Mouse (Mus musculus) cerebellum, adult 2 months (tissue): ENCODE results near the gene Stab1. TPM values are rescaled to one million over a fixed set of nuclear protein-coding genes. Genes with fewer than 3 reads are reported as not detected.

ENCODE experiments used
- DNase-seq, 2 experiments: peaks; one replicate each; pipeline ENCODE4 v3.0.0; 2021
- H3K27ac ChIP-seq: fragments of 200-500 bp; 2 replicates; pipeline ENCODE4 v1.5.1; 2012; ENCODE audit warnings: low read length, control low read depth, inconsistent platforms; ENCODE audit not compliant: insufficient read depth
- H3K27me3 ChIP-seq: fragments of 200-500 bp; 2 replicates; pipeline ENCODE4 v1.6.1; 2012; ENCODE audit warnings: inconsistent platforms, mild to moderate bottlenecking, low read length, moderate library complexity; ENCODE audit not compliant: control insufficient read depth, insufficient read depth
- H3K4me1 ChIP-seq: fragments of 200-500 bp; 2 replicates; pipeline ENCODE4 v1.6.1; 2011; ENCODE audit warnings: low read length; ENCODE audit not compliant: control insufficient read depth, insufficient read depth
- H3K4me3 ChIP-seq: fragments of 200-500 bp; replicated peaks from 2 replicates; pipeline ENCODE3; 2011; ENCODE audit warnings: mild to moderate bottlenecking, low read depth, low read length, control low read depth; ENCODE audit not compliant: insufficient read depth
- CTCF ChIP-seq: fragments of 200-500 bp; IDR thresholded peaks from 2 replicates; pipeline ENCODE4 v1.5.1; 2011; ENCODE audit warnings: low read depth, mild to moderate bottlenecking, control low read depth, low read length, moderate library complexity, borderline replicate concordance; ENCODE audit not compliant: insufficient read depth
- POLR2A ChIP-seq: fragments of 200-500 bp; IDR thresholded peaks from 2 replicates; pipeline ENCODE4 v1.6.1; 2011; ENCODE audit warnings: low read length, control low read depth, borderline replicate concordance; ENCODE audit not compliant: insufficient read depth
- WGBS: fragments of 180-500 bp; shearing (Covaris S2); methylation state at CpG from one replicate; pipeline ENCODE4 v1.1.7; 2018; 5-methylcytosine and 5-hydroxymethylcytosine counted together
- polyA plus RNA-seq: library from polyadenylated mRNA; depleted of rRNA; stranded (reverse); fragments of >200 nt; gene quantifications from 2 replicates; pipeline ENCODE4 v1.2.3, GENCODE M21; 2012

The Stab1 gene
- polyA plus RNA-seq, 1 experiment = 8.6 TPM

DNA sequence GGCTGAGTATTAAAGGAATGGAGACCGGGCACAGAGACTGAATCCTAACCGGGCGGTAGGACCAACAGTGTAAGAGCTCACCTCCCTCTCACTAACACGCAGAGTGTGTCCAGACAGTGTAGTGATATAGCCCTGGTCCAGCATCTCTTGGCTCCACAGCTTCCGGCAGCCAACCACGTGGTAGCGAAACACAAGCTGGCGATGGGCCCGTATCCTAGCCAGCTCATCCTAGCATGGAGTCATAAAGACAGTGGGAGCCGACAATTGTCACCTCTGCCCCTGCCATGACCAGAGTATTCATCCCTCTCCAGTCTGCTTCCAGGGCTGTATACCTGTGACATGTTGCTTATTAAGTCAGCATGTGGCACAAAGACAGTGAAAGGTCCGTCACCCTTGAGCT, 22.7 kb downstream of the Stab1 start:
- TF ChIP-seq POLR2A (no peak), CTCF (no peak)
- H3K27me3 ChIP-seq = no peaks in the 10 kb centered on the region
- H3K4me3 ChIP-seq = no peak overlapping the region
- H3K27ac ChIP-seq = no peak overlapping the region
- WGBS = 56% methylated on average over 11 of the region's 11 CpGs
- no peaks in the 10 kb centered on the region for H3K4me1 ChIP-seq
- DNase-seq = no peak

GRCm38 (mm10) chr14:31141011-31141410, 27.4 kb downstream of the Stab1 start:
- no peak for DNase-seq
- Histone ChIP-seq H3K4me1 (peaks cover 4% of the 10 kb centered on the region; the same call in 1 of the 2 replicates), H3K27me3 (no peaks in the 10 kb centered on the region), H3K4me3 (no peak overlapping the region), H3K27ac (no peak overlapping the region)
- TF ChIP-seq POLR2A = no peak
- no peak for TF ChIP-seq CTCF
- WGBS = 92% methylated on average over 14 of the region's 14 CpGs

DNA sequence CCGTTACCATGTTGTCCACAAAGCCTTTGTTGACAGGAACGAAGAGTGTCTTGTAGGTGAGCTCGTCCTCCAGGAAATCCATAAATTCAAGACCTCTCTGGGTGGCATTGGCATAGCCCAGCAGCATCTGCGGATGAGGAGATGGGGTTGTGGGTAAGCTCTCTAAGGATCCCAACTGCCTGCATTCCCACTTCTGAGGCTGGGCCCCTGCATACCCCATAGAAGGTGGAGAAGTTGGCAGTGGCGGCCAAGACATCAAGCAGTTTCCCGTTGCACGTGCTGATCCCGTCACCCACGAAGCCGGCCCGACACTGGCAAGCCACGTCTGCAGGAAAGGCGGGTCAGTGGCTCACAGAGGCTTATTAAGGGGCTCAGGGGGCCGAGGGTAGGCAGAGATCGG, 28.3 kb downstream of the Stab1 start:
- H3K4me3 ChIP-seq = no peak overlapping the region
- H3K27ac ChIP-seq = no peak overlapping the region
- no peak for DNase-seq
- H3K4me1 ChIP-seq = peaks cover 4% of the 10 kb centered on the region; the same call in 1 of the 2 replicates
- no peak for TF ChIP-seq POLR2A
- TF ChIP-seq CTCF = no peak
- 84% methylated on average over 15 of the region's 15 CpGs for WGBS
- no peaks in the 10 kb centered on the region for H3K27me3 ChIP-seq

DNA sequence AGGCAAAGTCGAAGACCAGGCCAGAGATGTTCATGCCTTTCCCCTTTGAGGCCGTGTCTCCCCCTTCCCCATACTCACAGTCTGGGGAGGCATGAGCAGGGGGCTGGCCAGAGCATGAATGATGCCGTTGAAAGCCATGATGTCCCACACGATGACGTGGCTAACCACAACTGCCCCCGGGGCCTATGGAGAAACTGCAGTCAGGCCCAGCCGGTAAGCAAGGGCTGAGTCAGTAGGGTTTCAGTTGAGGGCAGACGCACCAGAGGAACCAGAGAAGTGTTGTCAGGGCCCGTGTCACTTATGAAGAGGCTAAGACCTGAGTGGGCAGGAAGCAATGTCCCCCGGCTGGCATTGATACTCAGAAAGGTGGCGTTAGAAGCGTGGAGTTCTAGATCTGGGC, 28.8 kb downstream of the Stab1 start:
- TF ChIP-seq CTCF (no peak), POLR2A (no peak)
- no peaks in the 10 kb centered on the region for H3K27me3 ChIP-seq
- 91% methylated on average over 12 of the region's 12 CpGs for WGBS
- H3K4me1 ChIP-seq = peaks cover 4% of the 10 kb centered on the region; the same call in 1 of the 2 replicates
- no peak overlapping the region for H3K4me3 ChIP-seq
- DNase-seq = no peak
- no peak overlapping the region for H3K27ac ChIP-seq

GRCm38 (mm10) chr14:31138897-31139429, 29.5 kb downstream of the Stab1 start:
- WGBS = 88% methylated on average over 9 of the region's 9 CpGs
- no peaks in the 10 kb centered on the region for H3K27me3 ChIP-seq
- no peak overlapping the region for H3K4me3 ChIP-seq
- H3K27ac ChIP-seq = no peak overlapping the region
- peaks cover 4% of the 10 kb centered on the region; the same call in 1 of the 2 replicates for H3K4me1 ChIP-seq
- TF ChIP-seq POLR2A (no peak), CTCF (no peak)
- no peak for DNase-seq

GRCm38 (mm10) chr14:31138219-31138896, 30.1 kb downstream of the Stab1 start:
- 41% methylated on average over 33 of the region's 35 CpGs for WGBS
- Histone ChIP-seq H3K27ac (no peak overlapping the region), H3K4me1 (peaks cover 4% of the 10 kb centered on the region; the same call in 1 of the 2 replicates), H3K27me3 (no peaks in the 10 kb centered on the region), H3K4me3 (peak overlapping the region; percentile 36)
- peak; percentile 36 to 53 for DNase-seq
- no peak for TF ChIP-seq CTCF
- TF ChIP-seq POLR2A = no peak

GRCm38 (mm10) chr14:31137791-31138190, 30.6 kb downstream of the Stab1 start:
- WGBS = 32% methylated on average over 11 of the region's 11 CpGs
- no peak for TF ChIP-seq POLR2A
- no peak for TF ChIP-seq CTCF
- no peaks in the 10 kb centered on the region for H3K27me3 ChIP-seq
- H3K4me3 ChIP-seq = peak overlapping the region; percentile 36
- DNase-seq = no peak
- H3K27ac ChIP-seq = no peak overlapping the region
- H3K4me1 ChIP-seq = peaks cover 4% of the 10 kb centered on the region; the same call in 1 of the 2 replicates

DNA sequence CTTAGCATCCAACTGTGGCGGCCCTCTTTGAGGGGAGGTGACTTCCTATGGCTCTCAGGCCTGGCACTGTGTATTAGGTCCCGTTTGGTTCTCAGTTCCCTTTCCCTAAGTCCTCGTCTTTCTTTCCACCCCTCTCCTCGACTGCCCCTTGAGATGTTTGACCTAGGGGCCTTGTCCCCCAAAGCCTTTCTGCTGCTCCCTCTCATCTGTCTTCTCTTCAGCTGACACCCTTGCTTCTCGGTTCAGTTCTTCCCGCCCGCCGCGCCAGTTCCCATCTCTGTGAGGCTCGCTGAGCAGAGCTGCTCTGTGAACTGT, 31.2 kb downstream of the Stab1 start:
- 82% methylated on average over 10 of the region's 10 CpGs for WGBS
- TF ChIP-seq POLR2A (no peak), CTCF (no peak)
- Histone ChIP-seq H3K27ac (no peak overlapping the region), H3K27me3 (no peaks in the 10 kb centered on the region), H3K4me3 (no peak overlapping the region), H3K4me1 (peaks cover 4% of the 10 kb centered on the region; the same call in 1 of the 2 replicates)
- DNase-seq = peak in 1 of 2 experiments; percentile 9
